Mouse (Mus musculus): Measurements from ENCODE around the gene Mpg.
A peak's percentile ranks its signal among the peaks of the same experiment; 100 is the strongest.
"Not testable (repeated sequence)": the region's sequence is repeated elsewhere in the genome, so short reads cannot be mapped to it uniquely, and the experiment has no call there.

Mpg gene

DNA sequence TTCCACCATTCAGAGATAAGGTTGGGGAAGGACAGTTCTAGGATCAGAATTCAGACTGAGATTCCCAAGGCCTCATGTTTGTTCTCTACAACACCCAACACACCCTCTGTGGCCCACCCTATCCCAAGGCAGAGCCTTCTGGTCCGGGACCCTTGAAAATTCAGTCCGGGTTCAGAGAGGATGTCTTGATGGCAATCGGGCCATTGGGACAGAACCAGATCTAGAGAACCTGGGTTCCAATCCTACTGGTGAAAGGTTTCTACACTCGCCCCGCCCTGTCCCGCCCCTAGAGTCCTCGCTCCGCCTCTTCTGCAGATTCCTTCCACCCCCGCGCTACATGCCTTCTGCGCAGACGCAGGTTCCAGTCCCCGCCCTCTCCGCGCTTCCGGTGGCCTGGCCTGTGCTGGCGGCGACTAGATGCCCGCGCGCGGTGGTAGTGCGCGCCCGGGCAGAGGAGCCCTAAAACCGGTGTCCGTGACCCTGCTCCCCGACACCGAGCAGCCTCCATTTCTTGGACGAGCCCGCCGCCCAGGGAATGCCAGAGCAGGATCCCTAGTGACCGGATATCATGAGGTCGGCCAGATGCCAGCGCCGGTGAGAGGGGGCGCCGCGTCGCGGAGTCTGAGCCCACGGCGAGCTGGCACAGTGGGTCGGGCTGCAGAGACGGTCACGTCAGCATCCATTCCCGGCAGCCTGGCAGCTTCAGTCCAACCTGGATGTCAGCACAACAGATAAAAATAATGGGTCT is at the start of gene Mpg:
Mpg (plus strand) TSS at position 382 of the 748 bp plus-strand sequence.
- DNase-seq (ENCODE audit: low read depth, low spot score): peak; percentile 82

DNA sequence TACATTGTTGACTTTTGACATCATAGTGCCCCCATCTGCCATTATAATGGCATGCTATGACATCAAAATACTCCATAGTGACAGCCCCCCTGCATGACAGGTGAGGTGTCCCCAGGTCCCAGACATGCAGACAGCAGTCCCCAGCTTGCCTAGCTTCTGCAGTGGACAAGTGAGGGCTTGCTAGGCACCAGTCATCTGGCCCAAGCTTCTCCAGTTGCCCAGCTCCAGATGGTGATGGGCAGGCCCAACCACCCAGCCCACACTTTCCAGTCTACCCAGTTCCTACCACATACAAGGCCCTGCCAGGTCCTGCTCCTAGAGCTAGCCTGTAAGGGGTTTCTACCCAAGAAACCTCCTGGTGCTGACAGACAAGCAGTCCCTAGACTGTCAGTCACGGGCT is 47.8 kb upstream of the Mpg start:
- no peak for DNase-seq (ENCODE audit: low read depth, low spot score)

DNA sequence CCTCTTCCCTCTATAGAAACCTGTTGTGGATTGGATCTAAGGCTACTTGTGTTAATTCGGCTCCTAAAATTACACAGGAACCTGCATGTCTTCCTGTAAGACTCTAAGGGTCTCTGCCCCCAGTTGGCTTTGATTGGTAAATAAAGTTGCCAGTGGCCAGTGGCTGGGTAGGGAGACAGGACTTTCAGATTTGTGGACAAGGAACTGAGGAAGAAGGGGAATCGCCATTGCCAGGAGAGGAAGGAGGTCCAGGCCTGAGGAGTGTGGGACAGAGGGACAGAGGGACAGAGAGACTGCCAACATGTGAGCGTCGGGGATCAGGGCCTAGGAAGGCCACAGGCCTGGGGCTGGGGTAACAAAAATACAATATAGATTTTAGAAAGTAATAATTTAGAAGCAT is 45.1 kb upstream of the Mpg start:
- DNase-seq (ENCODE audit: low read depth, low spot score): no peak

DNA sequence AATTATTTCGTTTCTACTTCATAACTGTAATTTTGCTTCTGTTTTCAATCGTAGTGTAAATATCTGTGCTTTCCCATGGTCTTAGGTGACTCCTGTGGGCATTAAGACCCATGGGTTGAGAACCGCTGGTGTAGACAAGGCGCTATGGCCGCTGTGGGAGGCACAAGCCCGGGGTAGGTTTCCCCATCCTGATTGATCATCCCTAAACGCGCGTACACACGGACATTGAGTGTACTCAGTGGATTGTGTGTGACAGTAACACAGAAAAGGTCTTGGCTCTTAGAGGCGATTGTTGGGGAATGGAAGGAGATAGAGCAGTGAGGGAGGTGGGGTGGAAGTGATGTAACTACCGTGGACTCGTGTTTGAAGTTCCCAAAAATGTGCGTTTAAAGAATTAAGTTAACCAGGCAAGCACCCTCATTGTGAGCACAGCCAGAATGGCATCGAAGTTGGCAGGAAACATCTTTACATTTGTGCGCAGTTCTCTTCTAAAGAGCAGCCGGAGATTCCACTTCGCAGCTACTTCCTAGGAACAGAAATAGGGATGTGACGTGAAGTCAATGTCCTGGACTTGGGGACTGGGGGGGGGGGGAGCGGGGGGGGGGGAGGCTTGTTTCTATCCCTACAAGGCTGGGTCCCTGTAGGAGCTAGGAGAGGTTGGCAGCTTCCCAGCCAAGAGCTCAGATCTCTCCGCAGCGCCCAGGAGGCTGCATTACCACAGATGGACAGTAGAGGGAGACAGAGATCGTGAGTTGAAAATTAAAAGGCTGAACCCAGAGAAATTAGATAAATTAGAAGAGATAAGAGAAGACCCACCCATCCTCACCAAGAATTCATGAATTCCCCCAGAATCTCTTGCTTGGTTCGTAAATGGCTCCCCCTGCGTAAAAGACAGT is 44.1 kb upstream of the Mpg start:
- DNase-seq (ENCODE audit: low read depth, low spot score): peak; percentile 45

DNA sequence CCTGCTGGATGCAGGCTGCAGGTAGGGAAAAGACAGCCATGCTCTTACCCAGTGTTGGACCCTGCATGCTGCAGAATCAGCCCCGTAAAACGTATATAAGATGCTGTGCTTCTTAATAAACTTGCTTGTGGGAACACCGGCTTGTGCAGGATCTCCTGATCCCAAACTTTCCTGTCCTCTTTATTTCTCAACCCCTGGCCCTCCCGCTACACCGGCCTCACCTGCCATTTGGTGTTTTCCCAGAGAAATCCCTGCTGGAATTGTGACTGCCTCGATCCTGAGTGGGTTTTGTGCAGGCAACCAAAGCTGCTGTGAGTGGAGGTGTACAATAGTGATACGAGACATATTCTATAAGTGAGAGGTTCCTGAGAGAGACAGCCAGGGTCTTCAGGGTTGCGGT is 41.8 kb upstream of the Mpg start:
- DNase-seq (ENCODE audit: low read depth, low spot score): no peak

DNA sequence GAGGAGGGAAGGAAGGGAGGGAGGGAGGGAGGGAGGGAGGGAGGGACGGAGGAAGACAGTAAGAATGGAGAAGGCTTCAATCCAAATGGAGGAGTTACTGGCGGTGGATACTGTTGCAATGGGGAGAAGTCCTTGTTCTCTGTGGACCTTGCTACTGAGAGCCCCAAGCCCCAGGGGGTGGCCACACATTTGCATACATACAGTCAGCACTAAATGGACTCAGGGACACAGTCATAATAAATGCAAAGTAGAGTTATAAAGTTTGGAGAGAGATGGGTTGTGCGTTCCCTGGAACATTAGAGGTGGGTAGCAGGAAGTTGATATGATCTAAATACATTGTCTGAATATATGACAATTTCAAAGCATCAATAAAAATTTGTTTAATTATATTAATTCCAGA is 40.3 kb upstream of the Mpg start:
- DNase-seq (ENCODE audit: low read depth, low spot score): no peak

DNA sequence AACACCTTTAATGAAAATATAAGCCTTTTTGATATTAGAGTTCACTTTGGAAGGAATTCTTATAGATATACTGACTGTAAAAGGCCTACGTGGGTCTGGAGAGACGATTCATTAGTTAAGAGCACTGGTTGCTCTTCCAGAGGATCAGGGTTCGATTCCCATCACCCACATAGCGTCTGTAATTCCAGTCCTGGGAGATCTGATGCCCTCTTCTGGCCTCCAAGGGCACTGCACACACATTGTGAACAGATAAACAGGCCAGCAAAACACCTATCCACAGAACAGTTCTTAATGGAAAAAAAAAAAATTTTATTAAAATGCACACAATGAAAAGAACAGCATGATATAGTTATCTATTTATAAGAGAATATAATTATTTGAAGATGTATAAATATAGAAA is 39.0 kb upstream of the Mpg start:
- no peak for DNase-seq (ENCODE audit: low read depth, low spot score)

DNA sequence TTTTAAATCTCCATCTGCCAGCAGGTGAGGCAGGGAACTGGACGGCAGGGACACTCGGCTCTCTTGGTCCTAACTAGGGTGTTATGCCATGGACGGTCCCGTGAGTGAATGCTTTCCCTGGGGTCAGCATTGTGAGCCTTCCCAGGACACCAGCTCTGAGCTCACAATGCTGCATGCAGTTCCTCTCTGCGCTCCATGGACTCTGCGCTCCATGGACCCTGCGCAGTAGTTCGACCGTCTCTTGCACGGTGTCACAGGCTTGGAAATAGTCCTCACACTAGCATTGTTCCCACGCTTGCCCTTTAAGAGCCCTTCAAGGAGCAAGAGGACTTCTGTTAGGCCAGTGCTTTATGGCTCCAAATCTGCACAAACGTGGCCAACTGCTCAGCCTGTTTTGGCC is 37.4 kb upstream of the Mpg start:
- no peak for DNase-seq (ENCODE audit: low read depth, low spot score)

DNA sequence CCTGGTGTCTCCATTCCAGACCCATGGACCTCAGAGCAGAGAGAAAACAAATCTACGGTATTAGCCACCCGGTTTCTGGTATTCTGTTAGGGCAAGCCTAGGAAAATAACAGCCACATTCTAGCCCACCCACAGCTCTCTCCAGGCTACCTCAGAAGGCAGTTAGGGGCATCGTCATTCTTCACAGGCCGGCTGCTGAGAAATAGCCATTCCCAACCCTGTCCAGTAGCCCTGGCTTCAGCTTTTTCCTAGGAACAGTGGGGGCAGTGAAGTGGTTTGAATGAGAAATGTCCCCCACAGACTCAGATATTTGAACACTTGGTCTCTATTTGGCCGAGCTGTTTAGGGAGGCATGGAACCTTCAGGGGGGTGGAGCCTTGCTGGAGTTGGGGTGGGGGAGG is 36.9 kb upstream of the Mpg start:
- no peak for DNase-seq (ENCODE audit: low read depth, low spot score)

DNA sequence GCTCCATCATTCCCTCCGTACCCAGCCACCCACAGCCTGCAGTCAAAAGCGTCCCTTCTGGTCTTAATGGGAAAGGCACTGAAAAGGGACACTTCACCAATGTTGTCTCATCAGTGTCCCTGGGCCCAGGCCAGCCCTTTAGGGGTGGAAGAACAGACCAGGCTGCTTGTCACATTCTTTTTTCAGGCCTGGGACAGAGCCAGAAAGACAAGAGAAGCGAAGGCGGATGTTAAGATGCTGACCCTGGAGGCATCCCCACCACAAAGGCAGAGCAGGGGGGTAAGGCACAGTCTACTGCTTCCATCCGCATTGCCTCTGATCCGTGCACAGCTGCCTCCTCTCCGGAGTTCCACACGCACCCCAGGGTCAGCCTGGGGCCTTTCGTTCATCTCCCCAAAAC is 36.2 kb upstream of the Mpg start:
- DNase-seq (ENCODE audit: low read depth, low spot score): no peak

DNA sequence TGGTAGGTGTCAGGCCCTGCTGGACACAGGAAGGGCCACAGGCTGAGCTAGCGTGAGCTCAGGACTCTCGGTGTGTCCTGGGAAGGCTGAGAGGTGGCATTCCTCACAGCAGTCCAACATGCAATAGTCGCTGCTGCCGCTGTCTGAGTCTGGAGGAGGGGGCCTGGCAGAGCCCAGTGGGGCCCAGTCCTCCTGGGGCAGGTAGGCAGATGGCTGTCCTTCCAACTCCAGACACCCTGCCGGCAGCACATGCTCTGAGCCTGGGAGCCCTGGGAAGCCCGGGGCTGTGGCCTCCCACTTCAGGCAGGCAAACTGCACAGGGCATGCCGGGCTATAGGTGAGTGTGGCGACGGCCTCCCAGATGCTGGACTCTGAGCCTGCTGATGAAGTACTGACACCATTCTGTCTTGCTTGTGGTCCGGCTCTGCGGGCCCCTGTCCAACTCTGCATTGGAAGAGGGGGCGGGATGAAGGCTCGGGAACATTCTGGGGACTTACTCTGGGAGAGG is 35.6 kb upstream of the Mpg start:
- DNase-seq (ENCODE audit: low read depth, low spot score): no peak

DNA sequence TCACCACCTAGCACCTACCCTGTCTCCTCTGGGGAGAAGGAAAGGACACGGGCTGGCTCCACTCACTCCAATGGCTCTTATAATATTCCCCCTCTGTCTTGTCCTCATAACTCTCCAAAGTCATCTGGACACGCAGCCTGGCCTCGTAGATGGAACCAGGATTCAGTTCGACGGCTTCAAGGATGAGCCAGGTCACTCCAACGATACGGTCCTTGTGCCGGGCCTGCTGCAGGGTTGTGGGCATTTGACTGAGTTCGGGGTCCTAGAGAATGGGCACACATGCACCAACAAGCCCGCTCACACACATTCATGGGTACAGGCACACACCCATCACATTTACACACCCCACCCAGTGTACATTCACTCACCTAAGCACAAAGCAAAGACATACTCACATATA is 33.1 kb upstream of the Mpg start:
- no peak for DNase-seq (ENCODE audit: low read depth, low spot score)

DNA sequence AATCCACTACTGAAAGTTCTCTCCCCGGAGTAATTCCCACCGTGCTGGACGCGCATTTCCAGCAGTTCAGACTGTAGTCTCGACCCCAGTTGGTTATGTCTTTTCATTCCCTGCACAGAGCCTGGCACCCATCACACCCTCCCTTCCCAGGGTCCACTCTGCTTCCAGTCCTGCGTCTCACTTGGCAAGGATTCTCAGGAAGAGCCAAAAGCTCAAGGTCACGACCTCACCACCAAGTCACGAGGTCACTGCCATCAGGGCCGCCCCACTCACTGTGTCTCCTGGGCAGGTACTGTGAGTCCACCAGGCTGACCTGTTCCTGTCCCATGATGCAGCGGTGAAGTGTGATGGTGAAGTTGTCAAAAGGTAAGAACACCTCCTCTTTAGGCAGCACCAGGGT is 32.2 kb upstream of the Mpg start:
- DNase-seq (ENCODE audit: low read depth, low spot score): no peak

DNA sequence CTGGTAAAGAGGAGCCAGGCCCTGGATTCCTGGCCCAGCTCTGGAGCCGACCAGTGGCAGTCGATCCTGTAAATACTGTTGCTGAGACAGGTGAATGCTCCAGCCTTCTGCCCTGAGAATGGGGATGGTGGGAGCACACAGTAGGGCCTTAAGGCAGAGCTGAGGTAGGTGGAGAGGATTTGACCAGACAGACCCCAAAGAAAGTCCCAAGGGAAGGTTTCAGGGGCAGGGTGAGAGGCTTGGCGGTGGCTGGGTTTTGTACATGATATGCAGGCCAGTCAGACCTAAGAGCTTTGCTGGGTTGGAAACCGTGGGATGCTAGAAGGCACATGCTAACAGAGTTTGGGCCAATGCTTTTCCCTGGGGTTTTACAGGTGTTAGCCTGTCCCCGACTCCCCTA is 31.7 kb upstream of the Mpg start:
- DNase-seq (ENCODE audit: low read depth, low spot score): no peak

DNA sequence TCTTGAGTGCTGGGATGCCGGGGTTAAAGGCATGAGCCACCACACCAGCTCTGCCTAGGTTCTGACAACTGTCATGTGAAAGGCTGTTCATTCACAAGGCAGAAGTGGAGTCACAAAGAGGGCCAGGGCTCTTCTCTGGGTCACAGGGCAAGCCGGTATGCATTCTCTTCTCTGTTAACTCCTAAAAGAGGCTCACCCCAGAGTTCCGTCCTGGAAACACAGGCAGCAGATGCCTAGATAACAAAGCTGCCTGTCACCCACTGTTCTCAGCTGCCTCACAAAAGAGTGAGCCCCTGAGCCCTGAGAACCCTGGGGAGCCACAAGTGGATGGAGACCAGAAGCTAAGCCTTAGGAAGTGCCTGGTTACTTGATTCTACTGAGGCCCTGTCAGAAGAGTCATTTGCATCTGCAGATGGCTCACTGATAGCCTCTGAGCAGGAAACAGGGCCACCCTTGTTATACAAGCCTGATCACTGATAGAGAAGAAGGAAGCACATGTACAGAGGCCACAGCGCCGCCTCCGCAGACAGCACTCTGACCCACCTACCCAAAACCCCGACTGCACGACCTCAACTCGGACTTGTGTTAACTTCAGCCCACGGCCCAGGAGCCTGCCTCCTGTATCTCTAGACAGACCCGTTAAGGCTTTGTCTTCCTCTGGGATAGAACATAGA is 30.3 kb upstream of the Mpg start:
- DNase-seq (ENCODE audit: low read depth, low spot score): no peak

DNA sequence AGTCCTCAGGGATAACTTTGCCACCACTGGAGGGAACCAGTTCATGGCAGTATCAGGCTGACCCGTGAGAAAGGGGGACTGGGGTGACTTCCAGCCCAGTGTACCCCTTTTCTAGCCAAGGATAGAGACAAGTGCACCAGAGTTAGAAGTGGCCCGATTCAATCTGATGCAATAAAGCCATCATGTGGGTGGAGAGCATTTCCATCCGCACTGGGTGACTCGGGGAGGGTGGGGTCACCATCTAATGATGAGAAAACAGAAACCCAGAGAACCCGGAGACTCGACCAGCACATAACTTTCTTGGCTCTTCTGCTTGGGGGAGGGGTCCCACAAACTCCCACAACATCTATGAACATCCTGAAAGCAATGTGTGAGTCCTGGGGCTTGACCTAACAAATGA is 29.6 kb upstream of the Mpg start:
- DNase-seq (ENCODE audit: low read depth, low spot score): no peak

DNA sequence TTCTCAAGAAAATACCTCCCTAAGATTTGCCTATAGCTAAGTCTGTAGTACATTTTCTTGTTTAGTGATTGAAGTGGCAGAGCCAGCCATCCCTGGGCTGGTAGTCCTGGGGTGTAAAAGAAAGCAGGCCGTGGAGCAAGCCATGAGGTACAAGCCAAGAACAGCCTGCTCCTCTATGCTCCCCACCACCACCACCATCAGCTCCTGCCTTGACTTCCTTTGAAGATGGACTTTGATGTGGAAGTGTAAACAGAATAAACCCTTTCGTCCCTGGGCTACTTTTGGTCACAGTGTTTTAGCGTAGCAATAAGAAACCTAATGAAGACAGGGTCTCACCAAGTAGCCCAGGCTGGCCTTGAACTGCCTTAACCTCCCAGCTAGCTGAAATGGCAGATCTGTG is 28.5 kb upstream of the Mpg start:
- DNase-seq (ENCODE audit: low read depth, low spot score): no peak

DNA sequence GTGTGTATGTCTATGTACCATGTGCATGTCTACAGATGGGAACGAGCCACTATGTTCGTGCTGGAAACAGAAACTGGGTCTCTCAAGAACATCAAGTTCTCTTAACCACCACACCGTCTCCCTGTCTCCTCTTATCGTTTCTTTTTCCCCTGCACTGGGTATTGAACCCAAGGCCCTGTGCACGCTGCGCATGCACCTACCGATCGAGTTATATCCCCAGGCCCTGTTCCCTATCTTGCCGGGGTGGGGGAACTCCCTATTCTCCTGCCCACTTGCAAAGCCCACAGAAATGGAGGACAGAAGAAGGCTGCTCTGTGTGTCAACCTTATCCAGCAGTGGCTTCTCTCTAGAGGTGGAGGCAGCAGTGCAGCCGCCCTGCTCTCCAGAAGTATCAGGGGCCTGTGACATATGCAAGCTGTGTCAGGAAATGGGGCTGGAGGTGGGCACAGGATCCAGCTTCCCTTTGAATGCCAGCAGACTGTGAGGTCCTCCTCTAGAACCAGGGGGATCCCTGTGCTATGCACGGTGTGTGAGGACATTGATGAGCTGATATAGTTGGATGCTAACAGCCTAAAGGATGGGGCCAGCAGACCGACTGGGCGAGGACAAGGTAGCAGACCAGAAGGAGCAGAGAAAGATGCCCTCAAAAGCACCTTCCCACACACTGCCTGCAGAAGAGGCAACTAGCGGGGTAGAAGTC is 27.9 kb upstream of the Mpg start:
- no peak for DNase-seq (ENCODE audit: low read depth, low spot score)

DNA sequence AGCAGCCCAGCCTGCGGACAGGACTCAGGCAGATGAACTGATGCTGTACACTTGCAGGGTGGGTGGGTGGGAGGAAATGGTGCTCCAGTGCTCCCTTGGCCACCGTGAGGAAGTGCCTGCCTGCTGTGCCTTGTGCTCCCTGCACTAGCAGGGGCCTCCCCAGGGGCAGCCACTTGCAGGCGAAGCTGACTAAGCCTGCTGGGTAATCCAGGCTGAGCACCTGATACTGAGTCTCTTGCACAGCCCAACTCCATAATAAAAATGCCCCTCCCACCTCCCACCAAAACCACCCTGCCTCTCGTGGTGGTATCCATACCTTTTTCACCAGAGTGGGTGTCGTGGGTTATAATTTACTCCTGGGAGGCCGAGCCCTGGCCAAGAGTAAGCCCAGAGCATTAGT is 27.1 kb upstream of the Mpg start:
- DNase-seq (ENCODE audit: low read depth, low spot score): no peak

DNA sequence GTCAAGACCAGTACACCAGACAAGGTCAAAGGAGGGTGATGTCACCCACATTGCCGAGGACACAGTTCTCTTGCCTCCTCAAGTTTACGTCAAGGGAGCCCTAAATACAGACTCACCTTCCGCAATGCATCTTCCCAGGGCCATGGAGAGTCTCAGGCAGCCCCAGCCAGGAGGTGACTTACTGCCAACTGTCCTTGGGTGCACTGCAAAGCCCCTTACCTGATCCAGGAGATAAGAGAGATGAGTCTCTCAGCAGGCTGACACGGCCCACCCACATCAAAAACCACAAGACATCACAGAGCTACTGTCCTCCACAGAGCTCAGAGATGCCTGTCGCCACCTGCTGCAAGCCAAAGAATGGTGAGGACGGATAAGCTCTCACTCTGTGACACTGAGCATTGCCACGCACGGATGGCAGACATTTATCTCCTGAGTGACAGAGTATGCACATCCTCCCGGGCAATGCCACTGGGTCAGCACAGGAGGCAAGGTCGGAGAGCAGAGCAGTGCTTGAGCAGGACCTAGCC is 26.2 kb upstream of the Mpg start, which contains the start of gene Il9r:
Il9r (minus strand) TSS at position 205 of the 527 bp plus-strand sequence.
- no peak for DNase-seq (ENCODE audit: low read depth, low spot score)

DNA sequence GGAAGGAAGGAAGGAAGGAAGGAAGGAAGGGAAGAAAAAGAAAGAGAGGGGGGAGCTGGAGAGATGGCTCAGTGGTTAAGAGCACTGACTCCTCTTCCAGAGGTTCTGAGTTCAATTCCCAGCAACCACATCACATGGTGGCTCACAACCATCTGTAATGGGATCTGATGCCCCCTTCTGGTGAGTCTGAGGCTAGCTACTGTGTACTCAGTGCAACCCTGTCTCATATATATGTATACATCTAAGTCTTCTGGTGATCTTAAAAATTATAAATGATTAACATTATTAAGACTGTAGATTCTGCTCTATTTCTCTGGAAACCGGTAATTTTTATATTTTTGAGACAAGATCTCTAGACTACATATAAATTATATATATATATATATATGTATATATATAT is 25.3 kb upstream of the Mpg start:
- DNase-seq (ENCODE audit: low read depth, low spot score): not testable (repeated sequence)
